Mouse (Mus musculus) liver, embryonic 16.5 days (tissue): Measurements from ENCODE around the gene Prdm11. TPM values are rescaled to one million over a fixed set of nuclear protein-coding genes. Genes with fewer than 3 reads are reported as not detected.

Source experiments
- ATAC-seq: fragments of 200-750 bp; cut with Nextera tagmentation; 2 replicates; pipeline ENCODE4 v1.8.0; 2017; ENCODE audit warnings: low read depth, mild to moderate bottlenecking, moderate number of reproducible peaks, moderate library complexity
- H3K27ac ChIP-seq: fragments of 300-500 bp; sonication (generic); 2 replicates; pipeline ENCODE4 v1.5.1; 2014; ENCODE audit warnings: mild to moderate bottlenecking, low read length
- H3K27me3 ChIP-seq: fragments of 300-500 bp; sonication (generic); 2 replicates; pipeline ENCODE4 v1.6.1; 2014; ENCODE audit warnings: low read depth, low read length, mixed read lengths; ENCODE audit not compliant: control insufficient read depth, insufficient read depth
- H3K36me3 ChIP-seq: fragments of 300-500 bp; sonication (generic); 2 replicates; pipeline ENCODE4 v1.6.1; 2014; ENCODE audit warnings: mild to moderate bottlenecking; ENCODE audit not compliant: control insufficient read depth, insufficient read depth
- H3K4me1 ChIP-seq: fragments of 300-500 bp; sonication (generic); 2 replicates; pipeline ENCODE4 v1.6.1; 2014; ENCODE audit warnings: low read depth, low read length, mixed read lengths; ENCODE audit not compliant: control insufficient read depth
- H3K4me2 ChIP-seq: fragments of 300-500 bp; sonication (generic); 2 replicates; pipeline ENCODE4 v1.6.1; 2014; ENCODE audit warnings: low read depth, low read length, mixed read lengths
- H3K4me3 ChIP-seq: fragments of 300-500 bp; sonication (generic); 2 replicates; pipeline ENCODE4 v1.5.1; 2014; ENCODE audit warnings: low read depth, mild to moderate bottlenecking, low read length
- H3K9ac ChIP-seq: fragments of 300-500 bp; sonication (generic); 2 replicates; pipeline ENCODE4 v1.6.1; 2014; ENCODE audit warnings: low read depth, low read length
- H3K9me3 ChIP-seq: fragments of 300-500 bp; sonication (generic); replicated peaks from 2 replicates; pipeline ENCODE4 v1.6.1; 2016; ENCODE audit warnings: low read length; ENCODE audit not compliant: control insufficient read depth
- WGBS: fragments of 180-500 bp; shearing (Covaris S2); extraction: QIAGEN DNeasy Blood & Tissue Kit; methylation state at CpG from one replicate; pipeline ENCODE4 v1.1.7; 2014; ENCODE audit not compliant: insufficient replicate concordance; 5-methylcytosine and 5-hydroxymethylcytosine counted together
- polyA plus RNA-seq: library from polyadenylated mRNA; unstranded; fragments of >200 nt; fragmentation: Nextera tagmentation; extraction: Ambion mirVana; gene quantifications from 2 replicates; pipeline ENCODE4 v1.2.1, GENCODE M21; 2015

The Prdm11 gene
- polyA plus RNA-seq, 1 experiment from 2014 or later = 1.2 TPM

DNA sequence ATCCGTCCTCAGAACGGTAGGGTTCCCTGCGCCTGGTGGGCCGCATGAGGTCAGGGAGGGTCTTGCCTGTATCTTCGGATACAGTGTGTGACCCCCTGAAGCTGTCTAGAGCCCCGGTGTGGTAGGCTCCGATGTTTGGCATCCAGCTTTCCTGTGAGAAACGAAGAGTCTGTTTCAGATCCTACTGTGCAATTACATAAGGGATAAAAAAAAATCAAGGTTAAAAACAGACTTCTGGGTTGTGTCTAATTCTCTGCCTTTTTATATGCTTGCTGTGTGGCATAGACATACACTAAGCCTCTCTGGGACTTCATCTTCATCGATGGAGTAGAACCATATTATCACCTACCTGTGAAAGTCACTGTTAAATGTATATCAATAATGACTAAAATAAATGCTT lies 105.0 kb downstream of the Prdm11 start:
- Histone ChIP-seq H3K27me3 (no peaks in the 10 kb centered on the region; the same call in 1 of the 2 replicates), H3K9me3 (no peaks in the 10 kb centered on the region), H3K4me1 (no peaks in the 10 kb centered on the region), H3K9ac (no peak overlapping the region), H3K36me3 (no peaks in the 10 kb centered on the region), H3K4me2 (no peak overlapping the region), H3K4me3 (no peak overlapping the region), H3K27ac (no peak overlapping the region)
- WGBS = 66% methylated on average over 9 of the region's 9 CpGs
- no peak for ATAC-seq

GRCm38 (mm10) chr2:92938827-92939226 lies 107.1 kb downstream of the Prdm11 start:
- no peak overlapping the region for H3K4me2 ChIP-seq
- no peaks in the 10 kb centered on the region for H3K36me3 ChIP-seq
- WGBS = 80% methylated on average over 6 of the region's 7 CpGs
- ATAC-seq = no peak
- no peak overlapping the region for H3K9ac ChIP-seq
- H3K9me3 ChIP-seq = no peaks in the 10 kb centered on the region
- no peaks in the 10 kb centered on the region for H3K27me3 ChIP-seq
- H3K4me1 ChIP-seq = no peaks in the 10 kb centered on the region
- no peak overlapping the region for H3K27ac ChIP-seq
- H3K4me3 ChIP-seq = no peak overlapping the region

DNA sequence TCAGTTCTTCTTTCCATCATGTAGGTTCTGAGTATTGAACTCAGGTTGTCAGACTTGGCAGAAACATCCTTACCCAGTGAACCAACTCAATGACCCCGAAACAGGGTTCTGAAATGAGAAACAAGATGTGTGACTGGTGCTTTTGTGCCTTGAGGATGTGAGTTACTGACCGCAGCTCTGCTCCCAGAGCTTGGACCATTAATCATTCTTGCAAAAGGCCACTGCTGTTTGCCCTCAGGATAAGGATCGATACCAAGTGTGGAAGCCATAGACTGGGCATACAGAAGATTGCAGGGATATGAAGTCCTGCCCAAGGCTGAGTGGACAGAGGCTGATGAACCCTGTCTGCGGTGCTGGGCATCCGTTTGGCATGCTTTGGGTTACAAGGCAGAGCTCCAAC lies 107.9 kb downstream of the Prdm11 start:
- ATAC-seq = no peak
- Histone ChIP-seq H3K4me2 (no peak overlapping the region), H3K4me3 (no peak overlapping the region), H3K9me3 (no peaks in the 10 kb centered on the region), H3K4me1 (no peaks in the 10 kb centered on the region), H3K27ac (no peak overlapping the region), H3K27me3 (no peaks in the 10 kb centered on the region), H3K9ac (no peak overlapping the region), H3K36me3 (no peaks in the 10 kb centered on the region)
- 53% methylated on average over 5 of the region's 5 CpGs for WGBS

GRCm38 (mm10) chr2:92935483-92935882 lies 110.5 kb downstream of the Prdm11 start:
- WGBS = 38% methylated on average over 3 of the region's 3 CpGs
- H3K4me2 ChIP-seq = no peak overlapping the region
- ATAC-seq = no peak
- no peaks in the 10 kb centered on the region for H3K9me3 ChIP-seq
- H3K9ac ChIP-seq = no peak overlapping the region
- no peaks in the 10 kb centered on the region for H3K4me1 ChIP-seq
- H3K27ac ChIP-seq = no peak overlapping the region
- H3K36me3 ChIP-seq = no peaks in the 10 kb centered on the region
- H3K27me3 ChIP-seq = no peaks in the 10 kb centered on the region
- no peak overlapping the region for H3K4me3 ChIP-seq

GRCm38 (mm10) chr2:92934312-92934982 lies 111.5 kb downstream of the Prdm11 start:
- Histone ChIP-seq H3K36me3 (no peaks in the 10 kb centered on the region), H3K9me3 (no peaks in the 10 kb centered on the region), H3K27me3 (no peaks in the 10 kb centered on the region), H3K4me3 (no peak overlapping the region), H3K4me1 (no peaks in the 10 kb centered on the region), H3K27ac (no peak overlapping the region), H3K4me2 (no peak overlapping the region), H3K9ac (no peak overlapping the region)
- no peak for ATAC-seq
- WGBS = 35% methylated on average over 10 of the region's 10 CpGs

DNA sequence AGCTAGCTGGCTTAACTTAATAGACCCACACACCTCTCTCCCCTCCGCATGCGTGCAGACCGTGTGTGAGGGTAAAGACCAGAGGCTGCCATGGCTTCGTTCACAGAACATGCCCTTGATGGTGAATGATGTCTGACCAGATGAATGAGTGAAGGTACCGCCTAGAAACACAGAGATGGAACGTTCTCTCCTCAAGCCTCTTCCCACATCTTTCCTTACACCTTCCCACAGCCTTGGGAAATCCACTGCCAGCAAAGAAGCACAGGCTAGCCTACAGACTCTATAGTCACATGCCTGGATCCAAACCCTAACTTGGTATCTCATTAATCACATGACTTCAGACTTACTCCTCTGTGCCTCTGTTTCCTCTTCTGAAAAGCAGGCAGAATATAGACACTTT lies 112.6 kb downstream of the Prdm11 start:
- no peak overlapping the region for H3K4me3 ChIP-seq
- no peak overlapping the region for H3K27ac ChIP-seq
- 58% methylated on average over 6 of the region's 6 CpGs for WGBS
- H3K9me3 ChIP-seq = no peaks in the 10 kb centered on the region
- no peaks in the 10 kb centered on the region for H3K36me3 ChIP-seq
- H3K4me2 ChIP-seq = no peak overlapping the region
- H3K4me1 ChIP-seq = no peaks in the 10 kb centered on the region
- ATAC-seq = no peak
- no peaks in the 10 kb centered on the region for H3K27me3 ChIP-seq
- H3K9ac ChIP-seq = no peak overlapping the region

- no peak overlapping the region for H3K4me3 ChIP-seq
- H3K27me3 ChIP-seq = no peaks in the 10 kb centered on the region
- H3K9me3 ChIP-seq = no peaks in the 10 kb centered on the region
- WGBS = 35% methylated on average over 7 of the region's 7 CpGs
- H3K4me2 ChIP-seq = no peak overlapping the region
- no peak overlapping the region for H3K9ac ChIP-seq
- no peaks in the 10 kb centered on the region for H3K4me1 ChIP-seq
- no peak for ATAC-seq
- H3K27ac ChIP-seq = no peak overlapping the region
- no peaks in the 10 kb centered on the region for H3K36me3 ChIP-seq
Measured at GRCm38 (mm10) chr2:92931061-92931460, 114.9 kb downstream of the Prdm11 start.

GRCm38 (mm10) chr2:92929696-92930095 lies 116.3 kb downstream of the Prdm11 start:
- Histone ChIP-seq H3K9me3 (no peaks in the 10 kb centered on the region), H3K4me2 (no peak overlapping the region), H3K9ac (no peak overlapping the region), H3K4me1 (no peaks in the 10 kb centered on the region), H3K27ac (no peak overlapping the region), H3K27me3 (no peaks in the 10 kb centered on the region), H3K36me3 (no peaks in the 10 kb centered on the region), H3K4me3 (no peak overlapping the region)
- ATAC-seq = no peak
- 61% methylated on average over 5 of the region's 5 CpGs for WGBS

DNA sequence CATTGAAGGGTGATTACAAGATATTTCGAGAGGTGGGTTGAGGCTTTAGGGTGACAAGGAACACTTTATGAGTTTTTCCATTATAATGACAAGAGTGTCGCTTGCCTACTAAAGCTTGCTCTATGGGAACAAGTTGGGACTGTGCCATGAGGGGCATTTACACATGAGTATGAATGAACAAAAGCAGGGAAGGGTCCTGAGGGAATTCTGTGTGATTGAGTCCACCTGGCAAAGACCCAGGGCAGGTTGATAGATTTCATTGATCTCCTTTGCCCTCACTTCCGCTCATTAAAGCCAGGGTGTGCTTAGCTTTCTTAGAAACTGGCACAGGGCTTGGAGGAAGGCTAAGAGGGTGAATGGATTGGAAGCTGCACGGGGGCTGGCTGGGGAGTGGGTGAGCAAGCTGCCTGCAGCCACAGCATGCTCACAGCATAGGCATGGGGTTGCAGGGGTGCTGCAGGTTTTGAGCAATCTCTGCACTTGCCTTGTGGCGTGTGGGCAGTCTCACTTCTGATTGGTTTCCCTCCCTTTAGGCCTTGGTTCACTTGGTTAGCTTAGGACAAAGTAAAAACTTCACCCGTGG lies 121.2 kb downstream of the Prdm11 start:
- 53% methylated on average over 6 of the region's 6 CpGs for WGBS
- ATAC-seq = no peak
- Histone ChIP-seq H3K27ac (no peak overlapping the region), H3K36me3 (no peaks in the 10 kb centered on the region), H3K4me3 (no peak overlapping the region), H3K9me3 (no peaks in the 10 kb centered on the region), H3K4me2 (no peak overlapping the region), H3K4me1 (no peaks in the 10 kb centered on the region), H3K9ac (no peak overlapping the region), H3K27me3 (no peaks in the 10 kb centered on the region)
